Mouse (Mus musculus) regulatory T cell (primary cell): ENCODE data around the gene Ephb2.

Source experiments
- in situ Hi-C: fragments of 300-600 bp; cut with MboI, MseI; formaldehyde crosslinking; loops from one replicate; pipeline ENCODE4 v1.15.1; 2025; ENCODE audit warnings: high pct_unique_total_duplicates

Ephb2 gene

DNA sequence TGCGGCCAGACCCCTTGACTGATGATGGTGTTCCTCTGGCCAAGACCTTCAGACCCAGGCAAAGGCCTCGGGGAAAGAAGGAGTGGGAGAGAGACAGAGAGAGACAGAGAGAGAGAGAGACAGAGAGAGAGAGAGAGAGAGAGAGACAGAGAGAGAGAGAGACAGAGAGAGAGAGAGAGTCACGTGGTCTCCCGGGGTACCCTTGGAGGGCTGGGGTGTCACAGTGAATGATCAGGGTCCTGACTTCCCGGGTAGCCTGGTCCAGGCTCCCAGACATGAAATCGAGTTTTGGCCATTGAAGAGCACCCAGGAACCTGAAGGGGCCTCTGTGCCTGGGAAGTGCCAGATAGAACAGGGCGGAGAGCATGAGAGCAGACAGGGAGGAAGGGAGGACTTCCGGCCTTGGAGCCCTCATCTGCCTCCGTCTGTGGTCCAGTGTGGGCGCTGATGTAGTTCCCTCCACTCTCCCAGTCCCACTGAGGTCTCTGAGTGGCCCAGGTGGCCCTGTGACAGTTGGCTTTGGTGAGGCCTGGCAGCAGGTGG lies 182.0 kb downstream of the Ephb2 start:
- in situ Hi-C loops = loop anchor here (25.0 kb wide), 1 partner anchor 1666 kb away; no protein-coding TSS in a partner anchor

DNA sequence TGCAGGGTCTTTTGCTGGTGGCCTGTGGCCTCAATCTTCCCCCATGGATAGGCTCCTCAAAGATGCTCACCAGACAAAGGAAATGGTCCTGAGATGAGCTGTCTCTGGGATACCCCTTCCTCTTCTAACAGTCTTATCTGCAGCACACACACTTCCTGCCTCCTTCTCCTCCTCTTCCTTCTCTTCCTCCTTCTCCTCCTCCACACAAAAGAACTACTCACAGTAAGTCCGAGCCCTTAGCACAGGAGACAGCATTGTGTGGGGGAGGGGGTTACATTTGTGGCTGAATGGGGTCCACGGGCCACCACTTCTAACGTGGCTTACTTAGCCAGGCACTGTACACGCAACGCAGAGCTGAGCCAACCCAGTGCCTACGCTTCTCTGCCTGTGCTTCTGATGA lies 182.8 kb downstream of the Ephb2 start:
- in situ Hi-C loops = loop anchor here (25.0 kb wide), 1 partner anchor 1666 kb away; no protein-coding TSS in a partner anchor

GRCm38 (mm10) chr4:136652528-136652910 lies 183.3 kb downstream of the Ephb2 start:
- in situ Hi-C loops = loop anchor here (25.0 kb wide), 1 partner anchor 1665 kb away; no protein-coding TSS in a partner anchor

DNA sequence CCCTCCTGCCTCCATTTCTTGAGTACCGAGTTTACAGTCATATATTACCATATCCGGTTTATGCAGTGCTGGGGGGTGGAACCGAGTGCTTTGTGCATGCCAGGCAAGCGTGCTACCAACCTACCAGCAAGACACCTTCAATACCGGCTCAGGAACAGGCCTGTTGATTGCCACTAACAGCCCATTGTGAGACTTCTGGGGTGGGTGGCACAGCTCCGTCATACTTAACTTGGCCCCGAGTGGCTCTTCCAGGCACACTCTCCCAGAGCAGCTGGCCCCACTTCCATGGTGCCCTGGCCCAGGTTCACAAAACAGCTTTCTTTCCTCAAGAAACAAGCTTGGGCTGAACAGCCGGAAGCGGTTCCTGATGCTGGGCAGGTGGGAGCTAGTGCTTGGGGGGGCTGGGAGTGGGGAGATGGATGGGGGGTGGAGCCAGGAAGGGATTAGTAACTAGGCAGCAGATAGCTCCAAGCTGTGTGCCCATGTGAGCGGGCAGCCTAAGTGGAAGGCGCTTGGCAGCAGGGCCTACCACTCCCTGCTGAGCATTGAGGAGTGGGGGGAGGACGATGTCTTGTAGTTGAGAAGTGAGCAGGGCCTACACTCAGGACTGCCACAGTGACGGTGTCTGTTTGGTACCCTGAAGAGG lies 183.8 kb downstream of the Ephb2 start:
- in situ Hi-C loops = loop anchor here (25.0 kb wide), 1 partner anchor 1665 kb away; no protein-coding TSS in a partner anchor

DNA sequence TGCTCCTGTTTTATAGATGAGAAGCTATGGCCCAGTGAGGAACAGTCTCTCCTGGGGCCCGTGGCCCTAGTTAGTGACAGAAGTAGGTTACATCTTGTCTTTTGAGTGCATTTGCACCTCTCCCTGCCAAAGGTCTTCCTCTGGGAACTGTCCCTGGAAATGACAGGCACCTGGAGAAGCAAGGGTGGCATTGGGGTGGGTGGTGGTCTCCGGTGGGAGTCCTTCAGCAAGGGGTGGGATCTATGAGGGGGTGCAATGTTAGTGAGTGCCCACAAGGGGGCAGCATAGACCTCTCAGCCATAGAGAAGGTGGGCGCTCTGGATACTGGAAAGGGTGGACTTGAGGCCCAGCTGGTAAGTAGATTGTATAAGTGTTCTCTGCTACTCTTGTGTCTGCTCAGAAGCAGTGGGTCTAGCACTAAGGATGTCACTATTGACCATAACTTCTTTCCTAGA lies 184.4 kb downstream of the Ephb2 start:
- in situ Hi-C loops = loop anchor here (25.0 kb wide), 1 partner anchor 1664 kb away; no protein-coding TSS in a partner anchor

GRCm38 (mm10) chr4:136650261-136650660 lies 185.5 kb downstream of the Ephb2 start:
- in situ Hi-C loops = loop anchor here (25.0 kb wide), 1 partner anchor 1663 kb away; no protein-coding TSS in a partner anchor

DNA sequence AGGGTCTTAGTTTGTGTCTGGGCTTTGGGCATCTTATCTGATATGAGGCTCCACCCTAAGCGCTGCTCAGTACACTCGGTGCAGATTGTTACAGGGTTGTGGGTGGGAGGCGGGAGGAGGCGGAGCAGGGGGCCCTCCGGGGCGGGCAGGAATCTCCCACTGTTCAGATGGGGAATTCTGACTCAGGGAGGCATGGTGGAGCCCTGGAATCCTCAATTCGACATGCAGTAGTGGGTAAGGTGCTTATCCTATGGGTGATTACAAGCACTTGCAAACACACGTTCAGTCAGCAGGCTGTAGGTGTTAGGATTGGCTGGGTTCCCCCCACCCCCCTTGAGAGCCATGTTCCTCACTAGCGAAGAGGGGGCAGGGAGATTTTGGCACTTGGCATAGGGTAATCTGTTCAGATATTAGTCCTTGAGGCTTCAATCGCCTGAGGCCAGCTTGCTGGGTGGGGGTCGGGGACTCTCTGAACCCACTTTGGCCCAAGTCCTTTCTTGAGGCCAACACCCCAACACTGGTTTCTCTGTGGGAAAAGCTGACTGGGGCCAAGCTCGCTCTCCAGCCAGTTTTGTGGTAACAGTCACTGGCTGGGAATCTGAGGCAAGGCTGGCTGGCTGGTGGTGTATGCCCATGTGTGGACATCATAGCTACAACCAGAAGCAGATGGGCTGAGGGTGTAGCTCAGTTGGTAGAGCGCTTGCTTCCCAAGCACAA lies 186.2 kb downstream of the Ephb2 start:
- in situ Hi-C loops = loop anchor here (25.0 kb wide), 1 partner anchor 1662 kb away; no protein-coding TSS in a partner anchor

DNA sequence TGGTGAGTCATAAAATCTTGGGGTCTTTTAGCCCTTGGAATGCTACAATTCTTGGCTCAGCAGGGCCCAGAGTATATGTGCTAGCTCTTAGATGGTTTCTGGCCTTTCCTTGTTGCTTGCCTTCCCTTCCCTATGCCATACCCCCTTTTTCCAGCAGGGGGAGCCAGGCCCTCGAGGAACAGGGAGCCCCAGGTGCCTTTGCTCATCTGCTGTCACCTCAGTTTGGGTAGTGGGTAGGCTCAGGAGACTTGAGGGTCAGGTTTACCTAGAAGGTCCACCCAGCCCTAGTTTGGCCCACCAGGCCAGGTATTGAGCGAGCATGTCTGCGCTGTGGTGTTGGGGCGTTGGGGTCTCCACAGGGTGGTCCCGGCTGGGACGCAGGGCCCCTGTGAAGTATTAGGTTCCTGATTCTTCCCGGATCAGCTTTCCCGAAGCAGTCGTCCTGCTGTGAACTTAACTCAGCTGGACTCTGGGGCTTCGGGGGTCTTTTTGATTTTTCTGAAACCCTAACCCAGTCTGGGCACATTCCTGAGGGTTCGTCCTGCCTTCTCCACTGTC lies 186.8 kb downstream of the Ephb2 start:
- in situ Hi-C loops = no loop called here

- in situ Hi-C loops = no loop called here
These were observed 196.9 kb downstream of the Ephb2 start for GRCm38 (mm10) chr4:136638890-136639289.

DNA sequence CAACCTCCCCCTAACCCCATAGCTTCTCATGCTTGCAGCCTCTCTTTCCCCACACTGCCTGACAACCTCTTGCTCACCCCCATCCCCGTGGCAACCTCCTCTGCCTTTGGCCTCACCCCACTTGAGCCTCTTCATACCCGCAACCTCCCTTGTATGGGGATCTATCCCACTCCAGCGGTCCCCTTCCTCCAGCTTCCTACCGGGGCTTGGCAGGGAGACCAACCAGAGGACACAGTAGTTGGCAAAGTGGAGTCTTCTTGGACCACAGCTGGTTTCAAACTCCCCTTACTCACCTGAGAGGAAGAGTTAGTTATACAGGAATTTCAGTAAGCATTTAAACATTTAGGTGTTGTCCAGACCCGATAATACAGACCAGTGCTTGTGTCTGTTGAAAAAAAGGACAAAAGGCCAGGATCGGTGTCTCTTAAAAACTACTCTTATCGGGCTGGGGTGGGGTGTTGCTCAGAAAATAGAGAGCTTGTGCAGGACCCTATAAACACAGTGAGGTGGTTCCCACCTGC lies 197.5 kb downstream of the Ephb2 start:
- in situ Hi-C loops = no loop called here

DNA sequence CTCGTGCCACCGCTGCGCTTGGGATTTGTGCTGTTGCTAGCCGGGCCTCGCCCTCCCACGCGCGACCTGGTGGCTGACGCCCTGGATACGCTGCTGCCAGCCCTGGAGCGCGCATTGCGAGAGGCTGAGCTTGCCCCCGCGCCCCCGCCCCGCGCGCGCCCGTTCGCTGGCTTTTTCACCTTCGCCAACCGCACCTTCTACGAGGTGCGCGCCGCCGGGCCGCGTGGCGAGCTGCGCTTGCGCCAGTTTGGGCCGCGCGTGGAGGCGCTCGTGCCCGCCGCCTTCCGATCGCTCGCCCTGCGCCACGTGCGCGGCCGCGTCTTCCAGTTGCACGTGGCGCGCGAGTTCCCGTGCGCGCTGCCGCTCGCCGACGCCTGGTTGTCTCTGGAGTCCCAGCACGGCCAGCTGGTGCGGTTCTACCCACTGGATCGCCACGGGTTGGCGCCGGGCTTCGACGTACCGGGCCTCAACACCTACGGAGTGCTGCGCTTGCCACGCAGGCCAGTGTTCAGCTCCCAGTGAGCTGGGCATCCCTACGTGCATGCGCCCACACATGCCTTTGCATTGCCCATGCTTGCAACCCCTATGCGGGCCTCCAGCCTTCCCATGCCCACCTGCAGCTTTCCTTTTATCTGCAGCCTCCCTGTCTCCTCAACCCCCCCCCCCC lies 198.1 kb downstream of the Ephb2 start:
- in situ Hi-C loops = no loop called here

DNA sequence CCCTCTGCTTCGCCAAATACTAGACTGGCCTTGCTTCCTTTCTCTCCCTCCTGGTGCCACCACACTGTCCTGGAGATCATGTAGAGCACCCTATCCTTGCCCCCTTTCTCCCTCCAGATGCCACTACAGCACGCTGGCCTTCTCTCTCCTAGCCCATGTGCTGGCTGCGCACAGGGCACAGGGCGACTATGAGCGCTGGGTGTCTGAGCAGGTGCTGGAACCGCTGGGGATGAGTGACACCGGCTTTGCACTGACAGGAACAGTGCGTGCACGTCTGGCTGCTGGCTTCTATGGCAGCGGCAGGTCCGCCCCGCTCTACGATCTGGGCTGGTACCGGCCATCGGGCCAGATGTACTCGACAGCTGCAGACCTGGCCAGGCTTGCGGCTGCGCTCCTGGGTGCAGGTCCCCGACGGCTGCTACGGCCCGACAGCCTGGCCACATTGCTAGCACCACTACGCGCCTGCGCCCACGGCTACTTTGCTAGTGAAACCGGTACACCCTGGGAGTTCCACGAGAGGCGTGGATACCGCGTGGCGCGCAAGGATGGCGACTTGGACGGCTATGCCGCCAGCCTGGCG lies 198.7 kb downstream of the Ephb2 start:
- in situ Hi-C loops = no loop called here

GRCm38 (mm10) chr4:136636511-136636910 lies 199.3 kb downstream of the Ephb2 start:
- in situ Hi-C loops = no loop called here

DNA sequence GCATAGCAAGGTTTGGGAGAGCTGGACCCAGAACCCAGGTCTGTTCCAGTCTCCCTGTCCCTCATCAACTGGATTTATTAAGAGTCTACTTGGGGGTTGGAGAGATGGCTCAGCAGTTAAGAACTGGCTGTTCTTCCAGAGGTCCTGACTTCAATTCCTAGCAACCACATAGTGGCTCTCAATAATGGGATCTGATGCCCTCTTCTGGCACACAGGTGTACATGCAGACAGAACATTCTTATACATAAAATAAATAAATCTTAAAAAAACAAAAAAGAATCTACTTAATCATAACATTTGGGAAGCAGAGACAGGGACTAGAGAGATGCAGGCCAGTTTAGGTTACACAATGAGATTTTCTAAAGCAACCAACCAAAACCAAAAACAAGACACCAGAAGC lies 199.8 kb downstream of the Ephb2 start:
- in situ Hi-C loops = no loop called here

DNA sequence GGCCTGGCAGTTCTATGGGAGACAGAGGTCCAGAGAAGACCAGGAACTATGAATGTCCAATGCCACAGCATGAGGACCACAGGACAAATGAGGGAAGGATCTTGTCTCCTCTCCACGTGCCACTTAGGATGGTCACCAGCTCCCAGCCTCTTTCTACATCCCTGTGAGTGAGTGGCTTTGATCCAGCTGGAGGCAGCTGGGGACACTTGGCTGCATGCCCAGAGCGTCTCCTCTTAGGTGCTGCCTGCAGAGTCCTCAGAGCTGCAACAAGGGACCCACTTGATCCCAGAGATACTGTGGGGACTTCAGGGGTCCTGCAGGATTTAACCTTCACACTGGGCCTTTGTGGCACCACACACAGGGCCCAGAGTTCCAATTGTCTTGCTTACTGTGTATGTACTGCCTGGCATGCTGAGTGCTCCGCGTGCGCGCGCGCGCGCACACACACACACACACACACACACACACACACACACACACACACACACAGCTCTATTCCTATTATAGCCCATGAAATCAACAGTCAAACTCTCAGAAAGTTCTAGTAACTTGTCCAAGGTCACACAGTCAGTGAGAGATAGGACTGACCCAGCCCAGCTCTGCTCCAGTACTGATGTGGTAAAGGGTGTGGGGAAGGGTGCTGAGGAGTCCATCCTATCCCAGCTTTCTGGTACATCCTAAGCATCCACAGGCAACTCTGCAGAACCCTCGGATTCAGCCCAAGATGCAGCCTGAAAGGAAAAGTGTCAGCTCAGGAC lies 204.4 kb downstream of the Ephb2 start:
- in situ Hi-C loops = no loop called here

- in situ Hi-C loops = loop anchor here (10.0 kb wide), 1 partner anchor 252 kb away; no protein-coding TSS in a partner anchor
These were observed 209.2 kb downstream of the Ephb2 start for GRCm38 (mm10) chr4:136626590-136626989.

GRCm38 (mm10) chr4:136622388-136622787 lies 213.4 kb downstream of the Ephb2 start, which contains the start of gene Lactbl1:
TSS of gene Lactbl1 (plus strand) at chr4:136622621.
- in situ Hi-C loops = loop anchor here (5.0 to 10.0 kb wide), 3 partner anchors 165 to 355 kb away; no protein-coding TSS in a partner anchor

DNA sequence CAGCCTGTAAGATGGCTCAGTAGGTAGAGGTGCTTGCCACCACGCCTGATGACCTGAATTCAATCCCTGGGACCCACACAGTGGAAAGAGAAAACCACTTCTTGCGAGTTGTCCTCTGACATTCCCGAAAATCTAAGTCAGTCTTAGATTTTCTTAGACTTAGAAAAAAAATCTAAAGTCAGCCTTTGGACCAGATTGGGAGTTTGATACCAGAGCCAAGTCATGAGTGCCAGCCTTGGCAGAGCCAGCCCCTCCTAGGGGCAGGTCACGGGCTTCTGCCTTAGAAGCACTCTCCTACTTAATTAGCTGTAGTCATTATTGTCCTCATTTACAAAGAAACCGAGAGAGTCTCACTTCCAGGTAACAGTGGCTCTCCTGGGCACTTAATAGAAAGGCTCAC lies 213.8 kb downstream of the Ephb2 start:
- in situ Hi-C loops = loop anchor here (5.0 to 10.0 kb wide), 3 partner anchors 165 to 355 kb away; no protein-coding TSS in a partner anchor

DNA sequence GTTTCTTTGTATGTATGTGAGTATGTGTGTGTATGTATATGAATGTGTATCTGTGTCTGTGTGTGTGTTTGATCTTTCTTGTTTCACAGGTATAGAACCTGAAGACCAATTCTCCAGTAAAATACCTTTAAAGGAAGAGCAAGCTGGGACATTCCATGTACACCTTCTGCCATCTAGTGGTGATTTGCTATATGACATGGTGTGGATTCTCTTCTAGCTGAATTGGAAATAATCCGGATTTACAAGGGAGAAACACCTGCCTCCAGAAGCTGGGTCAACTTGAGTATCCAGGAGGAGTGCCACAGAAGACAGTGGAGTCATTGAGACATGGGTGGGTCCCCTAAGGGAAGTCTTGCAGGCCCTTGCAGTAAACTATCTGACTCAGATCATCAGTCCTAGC lies 214.5 kb downstream of the Ephb2 start:
- in situ Hi-C loops = loop anchor here (5.0 to 10.0 kb wide), 3 partner anchors 164 to 354 kb away; no protein-coding TSS in a partner anchor

- in situ Hi-C loops = no loop called here
These were observed 222.1 kb downstream of the Ephb2 start for GRCm38 (mm10) chr4:136613657-136614056.
